Mouse (Mus musculus): Measurements from ENCODE around the gene Rora.

DNA sequence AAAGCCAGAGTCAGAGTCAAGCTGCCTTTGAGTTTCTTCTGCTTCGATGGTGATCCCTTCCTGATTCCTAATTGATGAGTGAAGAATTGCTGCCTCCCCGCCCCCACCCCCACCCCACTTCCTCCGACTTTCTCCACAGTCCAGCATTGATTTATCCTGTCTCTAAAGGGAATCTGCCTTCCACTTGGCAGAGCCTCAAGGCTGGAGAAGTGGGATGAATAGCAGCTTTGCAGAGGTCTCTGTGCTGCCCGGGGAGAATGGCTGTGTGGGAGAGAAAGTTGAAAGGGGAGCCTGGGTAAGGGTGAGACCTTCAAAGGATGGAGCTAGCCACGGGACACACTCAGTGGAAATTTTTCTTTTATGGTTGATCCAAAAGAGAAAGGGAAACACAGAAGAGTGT, 18.9 kb downstream of the Rora start:
- no peak for TF ChIP-seq CTCF (IDR thresholded peaks at IDR 0.05; ENCODE audit: borderline replicate concordance, extremely low read depth, insufficient read depth, insufficient read length)
- no peak for TF ChIP-seq POLR2A (IDR thresholded peaks at IDR 0.05; ENCODE audit: borderline replicate concordance, extremely low read depth, insufficient read depth, insufficient read length, poor library complexity, severe bottlenecking)

Measured in brain, embryonic 14.5 days (tissue).